Mouse (Mus musculus): ENCODE measurements at regions not wholly inside any gene's neighbourhood (a gene's known extent, or its start where the extent isn't known, plus 50 kb on each side); places are given as distances from the start of the nearest gene placed in this dataset.
"Not testable (repeated sequence)": the region's sequence is repeated elsewhere in the genome, so short reads cannot be mapped to it uniquely, and the experiment has no call there.

GRCm38 (mm10) chr6:70160442-70160841 is 631.6 kb downstream of the Rpia start:
- no peak for DNase-seq (ENCODE audit: low spot score in 2 of 2)

DNA sequence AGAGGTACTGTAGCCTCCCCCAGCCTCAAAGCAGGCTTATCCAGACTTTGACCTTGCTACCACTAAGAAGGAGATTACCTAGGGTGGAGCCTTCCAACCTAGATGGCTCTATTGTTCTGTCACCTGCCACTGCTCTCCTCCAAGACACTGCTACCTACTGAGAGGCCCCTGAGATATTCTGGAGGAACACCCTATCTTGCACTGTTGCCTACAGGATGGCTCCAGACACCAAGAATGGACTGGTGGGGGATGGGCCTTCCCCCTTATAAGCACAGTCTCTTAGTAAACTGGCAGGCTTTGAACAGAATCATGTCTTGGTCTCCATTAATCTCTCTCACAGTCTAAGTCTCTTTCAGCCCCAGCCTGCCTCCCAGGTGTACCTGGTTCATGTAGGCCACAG is 636.3 kb downstream of the Rpia start:
- DNase-seq (ENCODE audit: low spot score in 2 of 2): not testable (repeated sequence)

- not testable (repeated sequence) for DNase-seq (ENCODE audit: low spot score in 2 of 2)
Observed at GRCm38 (mm10) chr6:70151098-70151838, 640.8 kb downstream of the Rpia start.

GRCm38 (mm10) chr6:70146986-70147385 is 645.0 kb downstream of the Rpia start:
- DNase-seq (ENCODE audit: low spot score in 2 of 2): no peak

DNA sequence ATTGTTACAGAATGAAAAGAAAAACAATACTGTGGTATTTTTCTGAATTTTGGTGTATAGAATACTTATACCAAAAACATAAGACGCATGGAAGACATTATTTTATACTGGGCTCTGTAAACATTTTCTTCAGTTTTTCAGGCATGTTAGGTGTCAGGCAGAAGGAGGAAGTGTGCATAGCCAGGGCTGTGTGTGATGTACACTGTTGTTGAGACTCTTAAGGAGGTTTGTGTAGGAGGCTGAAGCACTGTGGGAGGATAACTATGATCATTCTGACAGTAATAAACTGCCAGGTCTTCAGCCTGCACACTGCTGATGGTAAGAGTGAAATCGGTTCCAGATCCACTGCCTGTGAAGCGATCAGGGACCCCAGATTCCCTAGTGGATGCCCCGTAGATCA is 648.7 kb downstream of the Rpia start:
- DNase-seq (ENCODE audit: low spot score in 2 of 2): not testable (repeated sequence)

GRCm38 (mm10) chr6:70116811-70117210 is 675.2 kb downstream of the Rpia start:
- peak; percentile 9 to 16 for DNase-seq (ENCODE audit: low spot score in 2 of 2)

- no peak for DNase-seq (ENCODE audit: low spot score in 2 of 2)
Observed at GRCm38 (mm10) chr6:70111892-70112291, 680.1 kb downstream of the Rpia start.

DNA sequence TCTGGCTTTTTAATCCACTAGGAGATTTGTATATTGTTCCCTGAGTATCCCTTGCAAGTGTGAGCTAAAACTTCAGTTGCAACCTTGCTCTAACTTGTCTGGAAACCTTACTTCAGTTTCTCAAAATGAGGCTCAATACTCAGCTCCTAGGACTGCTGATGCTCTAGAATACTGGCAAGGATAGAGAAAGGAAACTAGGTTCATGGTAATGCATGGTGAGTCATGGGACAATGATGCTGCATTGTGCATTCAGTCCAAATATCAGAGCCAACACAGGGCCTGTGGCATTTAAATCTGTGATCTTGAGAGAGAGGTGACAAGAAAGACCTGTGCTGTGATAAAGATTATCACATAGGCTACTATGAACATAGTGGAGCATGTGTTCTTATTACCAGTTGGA is 682.6 kb downstream of the Rpia start:
- not testable (repeated sequence) for DNase-seq (ENCODE audit: low spot score in 2 of 2)

DNA sequence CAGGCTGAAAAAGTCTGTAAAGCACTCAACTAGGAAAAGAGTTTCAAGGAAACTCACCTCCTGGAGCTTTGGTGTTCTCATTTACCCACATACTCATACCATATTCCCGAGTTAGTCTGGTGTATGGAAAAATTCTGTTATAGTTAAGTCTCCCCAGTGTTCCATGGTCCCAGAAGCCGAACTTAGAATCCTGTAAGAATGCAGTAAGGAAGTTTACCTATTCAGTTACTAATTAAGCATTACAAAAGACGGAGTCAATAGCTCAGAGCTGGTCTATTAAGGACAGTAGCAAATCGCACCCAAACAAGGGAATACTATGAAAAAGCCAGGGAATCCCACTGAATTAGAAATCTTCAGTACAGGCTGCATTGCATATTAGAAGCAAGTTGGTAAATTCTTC is 688.3 kb downstream of the Rpia start:
- DNase-seq (ENCODE audit: low spot score in 2 of 2): no peak

- DNase-seq (ENCODE audit: low spot score in 2 of 2): peak; percentile 13 to 27
Observed at GRCm38 (mm10) chr6:70103174-70103573, 688.9 kb downstream of the Rpia start.

DNA sequence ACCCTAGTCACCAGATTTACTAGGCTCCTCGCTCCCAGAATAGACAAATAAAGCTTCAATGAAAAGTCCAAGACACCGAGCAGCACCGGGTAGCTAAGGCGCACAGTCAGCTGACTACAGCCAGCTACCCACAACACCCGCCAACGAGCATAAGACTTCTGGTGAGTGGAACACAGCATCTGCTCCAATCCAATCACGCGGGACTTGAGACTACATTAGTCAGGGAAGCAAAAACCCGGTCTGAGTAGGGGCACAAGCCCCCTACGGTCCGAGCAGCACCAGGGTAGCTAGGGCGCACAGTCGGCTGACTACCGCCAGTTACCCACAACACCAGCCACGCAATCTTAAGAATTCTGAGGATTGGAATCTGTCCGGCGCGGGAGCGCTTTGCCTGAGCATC is 704.0 kb downstream of the Rpia start:
- no peak for DNase-seq (ENCODE audit: low spot score in 2 of 2)

DNA sequence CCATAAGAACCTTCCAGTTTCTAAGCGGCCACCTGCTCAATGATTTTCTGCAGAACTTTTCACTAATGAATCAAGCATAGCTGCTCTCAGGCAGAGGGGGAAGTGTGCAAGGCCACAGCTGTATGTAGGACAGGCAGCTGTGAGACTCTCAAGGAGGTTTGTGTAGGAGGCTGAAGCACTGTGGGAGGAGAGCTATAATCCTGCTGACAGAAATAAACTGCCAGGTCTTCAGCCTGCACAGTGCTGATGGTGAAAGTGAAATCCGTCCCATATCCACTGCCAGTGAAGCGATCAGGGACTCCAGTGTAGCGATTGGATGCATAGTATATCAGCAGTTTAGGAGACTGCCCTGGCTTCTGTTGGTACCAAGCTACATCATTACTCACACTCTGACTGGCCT is 718.2 kb downstream of the Rpia start:
- DNase-seq (ENCODE audit: low spot score in 2 of 2): peak; percentile 13 to 15

- DNase-seq (ENCODE audit: low spot score in 2 of 2): no peak
Observed at GRCm38 (mm10) chr6:70072007-70072406, 720.0 kb downstream of the Rpia start.

DNA sequence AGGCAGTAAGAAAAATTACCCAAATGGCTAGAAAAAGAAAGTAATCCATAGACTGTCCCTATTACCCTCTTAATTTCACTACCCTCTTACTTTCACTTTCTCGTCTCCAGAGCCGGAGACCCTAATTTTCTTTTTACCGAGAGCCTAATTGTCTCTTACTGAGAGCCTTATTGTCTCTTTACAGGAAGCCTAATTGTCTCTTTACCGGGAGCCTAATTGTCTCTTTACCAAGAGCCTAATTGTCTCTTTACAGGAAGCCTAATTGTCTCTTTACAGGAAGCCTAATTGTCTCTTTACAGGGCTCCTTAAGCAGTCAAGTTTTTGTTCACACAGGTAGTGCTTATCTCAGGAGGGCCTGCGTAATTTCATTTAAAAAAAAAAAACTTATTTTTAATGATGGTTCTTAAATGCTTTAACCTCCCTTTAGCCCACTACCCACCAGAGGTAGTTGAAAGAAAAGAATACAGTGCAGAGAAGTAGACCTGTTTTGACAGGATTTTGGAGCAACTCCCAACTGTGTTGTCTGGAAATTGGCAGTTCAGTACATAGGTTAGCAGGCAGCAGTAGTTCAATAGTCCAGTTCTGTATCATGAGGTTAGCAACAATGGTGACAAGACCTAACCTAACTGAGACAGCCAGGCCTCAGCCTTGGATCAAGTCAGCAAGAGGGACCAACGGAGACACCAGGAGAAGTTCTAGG is 724.2 kb downstream of the Rpia start:
- DNase-seq (ENCODE audit: low spot score in 2 of 2): no peak

- DNase-seq (ENCODE audit: low spot score in 2 of 2): peak in 1 of 2 experiments; percentile 7
Observed at GRCm38 (mm10) chr6:70059028-70059427, 733.0 kb downstream of the Rpia start.

DNA sequence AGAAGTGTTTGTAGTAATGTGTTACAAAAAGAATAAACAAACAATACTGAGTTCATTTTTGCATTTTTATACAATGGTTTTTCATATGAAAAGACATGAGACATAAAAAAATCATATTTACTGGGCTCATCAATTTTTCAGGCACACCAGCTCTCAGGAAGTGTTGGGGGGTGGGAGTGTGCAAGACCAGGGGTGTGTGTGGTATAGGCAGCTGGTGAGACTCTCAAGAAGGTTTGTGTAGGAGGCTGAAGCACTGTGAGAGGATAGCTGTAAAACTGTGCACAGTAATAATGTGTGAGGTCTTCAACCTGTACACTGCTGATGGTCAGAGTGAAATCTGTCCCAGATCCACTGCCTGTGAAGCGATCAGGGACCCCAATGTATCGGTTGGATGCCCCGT is 733.7 kb downstream of the Rpia start:
- no peak for DNase-seq (ENCODE audit: low spot score in 2 of 2)

- DNase-seq (ENCODE audit: low spot score in 2 of 2): peak in 1 of 2 experiments; percentile 2
Observed at GRCm38 (mm10) chr6:70040894-70041293, 751.1 kb downstream of the Rpia start.

DNA sequence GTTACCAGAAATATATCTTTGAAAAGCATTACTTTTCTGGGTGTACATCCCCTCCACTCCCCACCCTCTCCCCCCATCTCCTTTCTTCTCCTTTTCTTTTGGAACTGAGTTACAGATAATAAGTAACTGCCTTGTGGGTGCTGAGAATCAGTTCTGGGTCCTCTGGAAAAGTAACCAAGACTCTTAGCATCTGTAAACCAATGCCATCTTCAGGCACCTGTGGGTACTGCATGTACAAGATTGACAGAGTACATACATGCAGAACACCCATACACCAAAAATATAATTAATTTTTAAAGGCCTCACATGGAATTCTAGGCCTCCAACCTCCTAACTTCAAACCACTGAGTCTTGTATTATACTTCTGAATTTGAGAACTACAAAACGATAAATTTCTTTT is 758.4 kb downstream of the Rpia start:
- DNase-seq (ENCODE audit: low spot score in 2 of 2): no peak

DNA sequence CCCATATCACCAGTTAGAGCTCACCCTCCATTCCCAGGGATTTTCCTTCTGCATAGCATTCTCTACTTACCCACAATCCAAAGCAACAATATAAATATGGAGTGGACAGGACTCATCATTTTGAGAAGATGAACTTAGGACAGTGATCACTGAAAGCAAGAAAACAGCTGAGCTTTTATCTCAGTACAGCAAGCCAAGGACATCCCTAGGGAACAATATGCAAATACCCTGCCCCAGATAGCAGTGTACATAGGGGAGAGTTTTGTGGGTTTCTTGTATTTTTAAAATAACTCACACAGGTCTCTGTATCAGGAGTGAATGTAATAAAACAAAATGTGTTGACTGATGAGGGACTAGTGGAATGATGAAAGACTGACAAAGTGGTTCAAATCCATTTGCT is 780.5 kb downstream of the Rpia start:
- peak in 1 of 2 experiments; percentile 3 for DNase-seq (ENCODE audit: low spot score in 2 of 2)
